Mouse (Mus musculus) heart, embryonic 10.5 days (tissue): Measurements from ENCODE around the gene Edc3. TPM values are rescaled to one million over a fixed set of nuclear protein-coding genes. Genes with fewer than 3 reads are reported as not detected.

Experiments used
- DNase-seq: peaks from one replicate; pipeline ENCODE4 v3.0.0-alpha.2; 2017; ENCODE audit warnings: low spot score
- H3K27ac ChIP-seq: fragments of 300-500 bp; sonication (generic); 2 replicates; pipeline ENCODE4 v1.5.1; 2016; ENCODE audit warnings: mild to moderate bottlenecking
- H3K27me3 ChIP-seq: fragments of 300-500 bp; sonication (generic); 2 replicates; pipeline ENCODE4 v1.6.1; 2016; ENCODE audit warnings: mild to moderate bottlenecking; ENCODE audit not compliant: poor library complexity, insufficient read depth, severe bottlenecking
- H3K36me3 ChIP-seq: fragments of 300-500 bp; sonication (generic); 2 replicates; pipeline ENCODE4 v1.6.1; 2016; ENCODE audit warnings: mild to moderate bottlenecking, moderate library complexity
- H3K4me1 ChIP-seq: fragments of 300-500 bp; sonication (generic); 2 replicates; pipeline ENCODE4 v1.6.1; 2016; ENCODE audit warnings: mild to moderate bottlenecking
- H3K4me3 ChIP-seq: fragments of 300-500 bp; sonication (generic); 2 replicates; pipeline ENCODE4 v1.5.1; 2016; ENCODE audit warnings: mild to moderate bottlenecking, moderate library complexity
- H3K9me3 ChIP-seq: fragments of 300-500 bp; sonication (generic); 2 replicates; pipeline ENCODE4 v1.6.1; 2016; ENCODE audit warnings: mild to moderate bottlenecking, moderate library complexity
- WGBS: fragments of 180-500 bp; shearing (Covaris S2); methylation state at CpG from one replicate; pipeline ENCODE4 v1.1.7; 2016; 5-methylcytosine and 5-hydroxymethylcytosine counted together
- polyA plus RNA-seq: library from polyadenylated mRNA; unstranded; fragments of >200 nt; fragmentation: Nextera tagmentation; extraction: Ambion mirVana; gene quantifications from 2 replicates; pipeline ENCODE4 v1.2.1, GENCODE M21; 2016

The Edc3 gene
- polyA plus RNA-seq, 1 experiment from 2014 or later = 28.5 TPM

- Histone ChIP-seq H3K9me3 (no peaks in the 10 kb centered on the region), H3K4me1 (peaks cover 75% of the 10 kb centered on the region), H3K36me3 (no peaks in the 10 kb centered on the region), H3K27me3 (no peaks in the 10 kb centered on the region), H3K27ac (peak overlapping the region; percentile 100), H3K4me3 (peak overlapping the region; percentile 31; the same call in 1 of the 2 replicates)
- no peak for DNase-seq
- WGBS = 83% methylated on average over 4 of the region's 4 CpGs
Observed at GRCm38 (mm10) chr9:57767231-57767630, 58.9 kb downstream of the Edc3 start.

- H3K36me3 ChIP-seq = no peaks in the 10 kb centered on the region
- DNase-seq = peak; percentile 88
- no peaks in the 10 kb centered on the region for H3K27me3 ChIP-seq
- 54% methylated on average over 2 of the region's 2 CpGs for WGBS
- H3K4me1 ChIP-seq = peaks cover 69% of the 10 kb centered on the region
- no peak overlapping the region for H3K4me3 ChIP-seq
- no peaks in the 10 kb centered on the region for H3K9me3 ChIP-seq
- peak overlapping the region; percentile 59; the same call in 1 of the 2 replicates for H3K27ac ChIP-seq
Observed at GRCm38 (mm10) chr9:57769539-57770069, 61.3 kb downstream of the Edc3 start.

GRCm38 (mm10) chr9:57770214-57770613 is 61.9 kb downstream of the Edc3 start:
- no peaks in the 10 kb centered on the region for H3K36me3 ChIP-seq
- DNase-seq = no peak
- H3K4me3 ChIP-seq = no peak overlapping the region
- WGBS = 41% methylated on average over 1 of the region's 1 CpGs
- peaks cover 70% of the 10 kb centered on the region for H3K4me1 ChIP-seq
- peak overlapping the region; percentile 59; the same call in 1 of the 2 replicates for H3K27ac ChIP-seq
- no peaks in the 10 kb centered on the region for H3K27me3 ChIP-seq
- H3K9me3 ChIP-seq = no peaks in the 10 kb centered on the region

GRCm38 (mm10) chr9:57770836-57771235 is 62.5 kb downstream of the Edc3 start:
- peaks cover 73% of the 10 kb centered on the region for H3K4me1 ChIP-seq
- WGBS = 75% methylated on average over 2 of the region's 2 CpGs
- H3K27ac ChIP-seq = peak overlapping the region; percentile 77; the same call in 1 of the 2 replicates
- peak overlapping the region; percentile 3; the same call in 1 of the 2 replicates for H3K4me3 ChIP-seq
- no peaks in the 10 kb centered on the region for H3K36me3 ChIP-seq
- H3K27me3 ChIP-seq = no peaks in the 10 kb centered on the region
- no peaks in the 10 kb centered on the region for H3K9me3 ChIP-seq
- peak; percentile 90 for DNase-seq

GRCm38 (mm10) chr9:57773754-57774153 is 65.4 kb downstream of the Edc3 start:
- H3K27ac ChIP-seq = peak overlapping the region; percentile 76
- no peaks in the 10 kb centered on the region for H3K27me3 ChIP-seq

GRCm38 (mm10) chr9:57774168-57774567 is 65.8 kb downstream of the Edc3 start:
- DNase-seq = no peak
- H3K9me3 ChIP-seq = no peaks in the 10 kb centered on the region
- H3K4me3 ChIP-seq = no peak overlapping the region
- H3K4me1 ChIP-seq = peaks cover 56% of the 10 kb centered on the region
- peaks cover 5% of the 10 kb centered on the region; the same call in 1 of the 2 replicates for H3K36me3 ChIP-seq
- H3K27ac ChIP-seq = peak overlapping the region; percentile 76; the same call in 1 of the 2 replicates
- H3K27me3 ChIP-seq = no peaks in the 10 kb centered on the region
- 17% methylated on average over 1 of the region's 1 CpGs for WGBS

More at GRCm38 (mm10) chr9:57773754-57774153, 65.4 kb downstream of the Edc3 start:
- H3K4me3 ChIP-seq = no peak overlapping the region
- DNase-seq = peak; percentile 83
- no peaks in the 10 kb centered on the region for H3K9me3 ChIP-seq
- 41% methylated on average over 3 of the region's 3 CpGs for WGBS
- H3K36me3 ChIP-seq = peaks cover 5% of the 10 kb centered on the region; the same call in 1 of the 2 replicates
- peaks cover 59% of the 10 kb centered on the region for H3K4me1 ChIP-seq

- Histone ChIP-seq H3K36me3 (peaks cover 5% of the 10 kb centered on the region; the same call in 1 of the 2 replicates), H3K4me1 (peaks cover 48% of the 10 kb centered on the region), H3K27me3 (no peaks in the 10 kb centered on the region), H3K4me3 (no peak overlapping the region), H3K27ac (peak overlapping the region; percentile 36; the same call in 1 of the 2 replicates), H3K9me3 (no peaks in the 10 kb centered on the region)
- DNase-seq = no peak
- 67% methylated on average over 5 of the region's 5 CpGs for WGBS
Observed at GRCm38 (mm10) chr9:57775026-57775425, 66.7 kb downstream of the Edc3 start.

GRCm38 (mm10) chr9:57775736-57776135 is 67.4 kb downstream of the Edc3 start:
- Histone ChIP-seq H3K27ac (peak overlapping the region; percentile 36; the same call in 1 of the 2 replicates), H3K27me3 (no peaks in the 10 kb centered on the region), H3K4me1 (peaks cover 42% of the 10 kb centered on the region), H3K4me3 (no peak overlapping the region), H3K36me3 (peaks cover 5% of the 10 kb centered on the region; the same call in 1 of the 2 replicates), H3K9me3 (no peaks in the 10 kb centered on the region)
- no peak for DNase-seq
- WGBS = 58% methylated on average over 4 of the region's 4 CpGs

- Histone ChIP-seq H3K4me1 (no peaks in the 10 kb centered on the region), H3K4me3 (no peak overlapping the region), H3K27me3 (no peaks in the 10 kb centered on the region), H3K36me3 (peaks cover 23% of the 10 kb centered on the region), H3K9me3 (no peaks in the 10 kb centered on the region), H3K27ac (no peak overlapping the region)
- 89% methylated on average over 3 of the region's 3 CpGs for WGBS
- no peak for DNase-seq
Observed at GRCm38 (mm10) chr9:57782656-57783055, 74.3 kb downstream of the Edc3 start.

GRCm38 (mm10) chr9:57789733-57790132 is 81.4 kb downstream of the Edc3 start:
- H3K9me3 ChIP-seq = no peaks in the 10 kb centered on the region
- H3K36me3 ChIP-seq = peaks cover 80% of the 10 kb centered on the region
- no peak for DNase-seq
- H3K4me3 ChIP-seq = no peak overlapping the region
- H3K27ac ChIP-seq = no peak overlapping the region
- no peaks in the 10 kb centered on the region for H3K4me1 ChIP-seq
- WGBS = 85% methylated on average over 3 of the region's 3 CpGs
- H3K27me3 ChIP-seq = no peaks in the 10 kb centered on the region

GRCm38 (mm10) chr9:57797456-57797855 is 89.1 kb downstream of the Edc3 start:
- peaks cover 74% of the 10 kb centered on the region for H3K36me3 ChIP-seq
- 89% methylated on average over 8 of the region's 8 CpGs for WGBS
- H3K27me3 ChIP-seq = no peaks in the 10 kb centered on the region

GRCm38 (mm10) chr9:57798725-57799253 is 90.4 kb downstream of the Edc3 start:
- peaks cover 58% of the 10 kb centered on the region for H3K4me1 ChIP-seq
- H3K27ac ChIP-seq = peak overlapping the region; percentile 77
- H3K9me3 ChIP-seq = no peaks in the 10 kb centered on the region
- 9% methylated on average over 10 of the region's 10 CpGs for WGBS
- H3K36me3 ChIP-seq = peaks cover 63% of the 10 kb centered on the region
- H3K27me3 ChIP-seq = no peaks in the 10 kb centered on the region
- H3K4me3 ChIP-seq = 0 out of 2 replicates have a peak overlapping the region, but pooled peaks have one; percentile 13
- DNase-seq = peak; percentile 81

More at GRCm38 (mm10) chr9:57797456-57797855, 89.1 kb downstream of the Edc3 start:
- no peaks in the 10 kb centered on the region for H3K9me3 ChIP-seq
- DNase-seq = no peak
- no peak overlapping the region for H3K4me3 ChIP-seq
- H3K27ac ChIP-seq = no peak overlapping the region
- peaks cover 45% of the 10 kb centered on the region for H3K4me1 ChIP-seq

- DNase-seq = peak; percentile 87
- H3K4me3 ChIP-seq = peak overlapping the region; percentile 27; the same call in 1 of the 2 replicates
- no peaks in the 10 kb centered on the region for H3K27me3 ChIP-seq
- H3K9me3 ChIP-seq = no peaks in the 10 kb centered on the region
- H3K27ac ChIP-seq = peak overlapping the region; percentile 49
- 30% methylated on average over 9 of the region's 9 CpGs for WGBS
- H3K36me3 ChIP-seq = peaks cover 51% of the 10 kb centered on the region
- H3K4me1 ChIP-seq = peaks cover 73% of the 10 kb centered on the region
Observed at GRCm38 (mm10) chr9:57800325-57800975, 92.1 kb downstream of the Edc3 start.
